Mouse (Mus musculus) cerebellum, adult 9-11 months (tissue): Measurements from ENCODE around the gene Orc1.

Source experiments
- DNase-seq: peaks from one replicate; pipeline ENCODE4 v3.0.0; 2022

Gene Orc1

DNA sequence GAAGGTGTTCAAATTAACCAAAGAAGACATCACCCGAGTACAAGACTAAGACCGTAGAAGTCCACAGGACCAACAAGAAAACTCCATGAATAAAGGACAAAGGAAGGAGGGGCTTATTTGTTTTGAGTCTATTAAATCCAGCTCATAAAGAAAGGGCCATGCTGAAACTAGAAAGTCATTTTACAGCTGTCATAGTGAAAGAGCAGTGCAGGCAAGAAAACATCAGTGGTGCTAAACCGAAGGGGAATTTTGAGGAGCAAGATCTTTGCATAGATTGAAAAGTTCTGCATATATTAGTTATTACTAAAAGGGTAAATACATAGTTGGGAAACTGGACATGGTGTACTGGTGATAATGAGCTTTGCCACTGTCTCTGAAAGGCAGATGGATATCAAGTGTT is 58.5 kb downstream of the Orc1 start:
- DNase-seq = no peak

DNA sequence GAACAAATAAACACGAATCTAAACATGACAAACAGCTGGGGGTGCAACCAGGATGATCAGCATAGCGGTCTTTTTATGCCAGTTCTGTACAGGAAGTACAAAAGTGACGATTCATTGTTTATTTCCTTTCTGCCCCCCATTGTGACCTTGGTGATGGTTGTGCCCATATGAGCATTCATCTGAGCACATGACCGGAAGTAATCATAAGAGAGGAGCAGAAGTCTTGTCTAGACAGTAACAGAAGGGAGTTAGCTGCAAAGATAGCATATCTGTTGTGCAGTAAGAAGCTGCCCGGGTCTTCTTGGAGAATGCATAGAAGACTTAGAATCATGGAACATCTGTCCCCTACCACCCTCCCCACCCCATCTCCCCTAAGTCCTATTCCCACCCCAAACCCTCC is 59.5 kb downstream of the Orc1 start:
- DNase-seq = no peak

DNA sequence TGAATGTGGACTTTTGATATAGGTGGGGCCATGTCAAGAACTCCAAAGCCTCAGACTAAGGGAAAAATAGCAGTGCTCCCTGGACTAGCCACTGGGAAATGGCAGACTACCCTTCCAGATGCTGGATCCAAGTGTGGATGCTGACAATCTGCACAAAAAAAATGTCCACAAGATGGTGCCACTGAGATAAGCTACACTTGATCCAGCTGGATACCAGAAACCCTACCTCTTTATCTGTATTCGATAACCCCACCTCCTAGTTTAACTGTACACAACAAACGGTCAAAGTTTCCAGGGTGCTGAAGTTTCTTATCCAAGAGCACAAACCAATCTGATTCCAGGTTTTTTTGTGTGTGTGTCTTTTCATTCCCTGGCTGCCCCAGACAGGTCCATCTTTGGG is 85.2 kb downstream of the Orc1 start:
- no peak for DNase-seq
